Mouse (Mus musculus): ENCODE data around the gene Igsf8.
A peak's percentile ranks its signal among the peaks of the same experiment; 100 is the strongest.

Igsf8 gene

DNA sequence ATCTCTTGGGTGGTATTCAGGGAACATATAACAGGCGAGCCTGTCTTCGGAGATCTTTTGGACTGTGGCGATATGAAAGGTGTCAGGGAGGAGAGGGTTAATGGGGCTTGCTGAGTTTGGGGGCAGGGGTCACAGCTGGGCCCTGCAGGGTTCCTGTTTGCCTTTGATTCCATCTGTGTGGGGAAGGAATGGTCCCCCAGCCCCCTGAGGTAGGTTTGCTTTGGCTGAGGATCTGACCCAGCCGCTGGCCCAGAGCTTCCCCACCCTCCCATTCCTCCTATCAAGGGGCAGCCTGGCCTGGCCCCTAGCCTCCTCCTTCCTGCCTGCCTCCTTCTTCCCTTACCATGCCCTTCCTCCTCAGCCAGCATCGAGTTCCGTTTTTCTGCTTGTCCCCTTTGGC is 41.4 kb downstream of the Igsf8 start:
- DNase-seq (ENCODE audit: low spot score): no peak

DNA sequence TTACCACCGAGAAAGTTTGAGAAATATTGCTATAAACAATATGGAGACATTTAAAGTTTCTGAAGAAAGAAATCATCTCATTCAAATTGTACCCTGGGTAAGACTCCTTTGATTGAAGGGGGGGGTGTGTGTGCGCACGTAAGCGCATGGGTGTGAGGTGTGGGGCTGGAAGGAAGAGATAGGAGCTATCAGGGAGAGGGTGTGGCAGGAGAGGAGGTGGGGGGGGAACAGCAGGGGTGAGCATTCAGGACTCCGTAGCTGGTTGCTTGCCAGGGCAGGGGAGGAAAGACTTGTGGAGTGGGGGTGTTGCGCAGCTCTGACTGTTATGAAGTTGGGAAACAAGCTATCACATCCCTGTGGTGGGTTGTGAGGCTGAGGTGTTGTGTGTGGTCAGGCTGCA is 43.0 kb downstream of the Igsf8 start:
- DNase-seq (ENCODE audit: low spot score): no peak

DNA sequence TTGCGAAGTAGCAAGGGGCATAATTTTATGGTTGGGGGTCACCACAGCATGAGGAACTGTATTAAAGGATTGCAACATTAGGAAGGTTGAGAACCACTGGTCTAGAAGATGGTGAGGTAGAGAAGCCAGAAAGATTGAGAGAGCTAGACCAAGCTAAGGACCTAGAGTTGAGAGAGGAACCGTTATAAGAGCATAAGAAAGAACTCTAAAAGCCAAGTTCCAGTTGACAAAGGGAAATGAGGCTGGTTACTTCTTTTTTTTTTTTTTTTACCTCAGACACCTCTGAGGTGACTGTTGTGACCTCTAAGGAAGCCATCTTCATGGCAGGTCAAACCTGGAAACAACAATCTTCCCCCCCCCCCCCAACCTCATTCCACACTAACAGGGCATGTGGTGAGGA is 43.7 kb downstream of the Igsf8 start:
- DNase-seq (ENCODE audit: low spot score): no peak

DNA sequence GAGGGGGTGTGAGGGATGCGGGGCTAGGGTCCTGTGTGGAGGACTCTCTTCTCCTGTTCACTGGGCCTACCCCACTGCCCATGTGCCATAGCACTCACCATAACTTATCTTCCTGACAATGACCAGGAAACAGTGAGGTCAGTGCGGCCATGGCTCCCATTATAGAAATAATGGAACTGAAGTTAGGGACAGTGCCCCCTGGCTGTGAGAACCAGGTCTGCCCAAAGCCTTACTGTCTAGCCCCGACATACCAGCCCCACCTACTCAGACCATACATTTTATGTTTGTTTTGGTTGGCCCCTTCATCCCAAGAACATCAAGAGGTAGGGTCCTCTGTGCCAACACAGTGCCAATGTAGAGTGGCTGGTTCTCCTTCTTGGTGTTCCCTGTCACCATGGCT is 44.2 kb downstream of the Igsf8 start:
- DNase-seq (ENCODE audit: low spot score): no peak

DNA sequence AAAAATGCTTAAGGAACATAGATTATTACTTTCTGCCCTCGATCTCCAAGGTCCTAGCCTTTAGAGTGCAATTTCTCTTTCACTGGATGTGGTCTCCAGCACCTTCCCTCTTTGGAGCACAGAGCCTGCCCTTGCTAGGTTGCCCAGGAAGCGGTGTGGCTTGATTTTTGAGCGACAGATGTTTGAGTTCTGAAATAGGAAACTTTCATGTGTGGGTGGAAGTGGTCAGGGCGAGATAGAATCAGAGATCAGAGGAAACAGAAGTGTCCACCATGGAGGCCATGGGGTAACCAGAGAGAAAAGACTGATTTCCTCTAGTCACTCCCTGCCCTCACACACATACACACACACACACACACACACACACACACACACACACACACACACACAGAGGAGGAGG is 44.8 kb downstream of the Igsf8 start:
- DNase-seq (ENCODE audit: low spot score): no peak

DNA sequence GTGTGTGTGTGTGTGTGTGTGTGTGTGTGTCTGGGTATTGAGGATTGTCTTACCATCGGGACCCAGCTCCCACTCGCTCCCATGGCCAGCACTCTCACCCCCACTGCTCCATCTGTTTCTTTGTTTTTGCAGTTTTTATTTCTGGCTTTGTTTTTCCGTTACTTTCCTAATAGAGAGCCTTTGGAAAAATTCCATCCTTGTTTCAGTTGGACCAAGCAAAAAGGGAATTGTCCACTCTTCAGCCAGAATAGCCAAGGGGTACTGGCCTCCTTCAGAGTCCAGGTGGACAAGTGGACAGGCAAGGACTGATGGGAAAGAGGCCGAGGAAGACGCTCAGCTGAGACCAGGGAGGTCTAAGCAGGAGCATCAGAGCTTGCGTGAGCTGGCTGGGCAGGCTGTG is 45.4 kb downstream of the Igsf8 start:
- DNase-seq (ENCODE audit: low spot score): no peak

DNA sequence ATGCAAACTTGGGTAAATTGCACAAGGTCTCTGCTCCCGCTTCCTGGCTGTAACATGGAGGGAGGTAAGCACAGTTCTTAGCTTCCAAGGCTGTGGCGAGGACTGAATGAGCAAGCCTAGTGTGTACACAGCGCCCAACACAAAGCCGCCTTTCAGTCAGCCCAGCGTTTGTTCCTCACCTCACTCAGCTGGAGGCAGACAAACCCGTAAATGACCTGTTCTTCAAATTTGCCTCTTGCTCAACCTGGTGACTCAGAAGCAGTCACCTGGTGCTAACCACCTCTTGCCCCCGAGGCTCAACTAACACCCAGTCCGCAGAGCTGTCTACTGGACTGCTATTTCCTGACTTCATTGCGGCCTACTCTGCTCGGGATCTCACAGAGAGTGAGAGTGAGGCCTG is 46.5 kb downstream of the Igsf8 start:
- no peak for DNase-seq (ENCODE audit: low spot score)

DNA sequence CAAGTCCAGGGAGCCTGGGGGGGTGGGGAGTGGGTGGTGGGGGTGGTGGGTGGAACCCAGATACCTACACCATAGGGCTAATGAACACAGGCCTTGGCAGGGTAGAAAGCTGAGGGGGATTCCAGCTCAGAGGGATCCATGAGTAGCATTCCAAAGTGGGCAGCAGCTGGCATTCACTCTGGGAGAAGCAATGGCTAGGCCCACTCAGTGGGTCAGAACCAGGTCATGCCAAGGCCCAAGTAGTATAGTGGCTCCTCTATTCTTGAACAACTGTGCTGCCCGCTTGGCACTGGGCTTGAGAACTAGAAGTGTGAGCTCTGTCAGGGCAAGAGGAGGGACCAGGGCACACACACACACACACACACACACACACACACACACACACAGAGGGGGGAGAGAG is 47.0 kb downstream of the Igsf8 start:
- no peak for DNase-seq (ENCODE audit: low spot score)

DNA sequence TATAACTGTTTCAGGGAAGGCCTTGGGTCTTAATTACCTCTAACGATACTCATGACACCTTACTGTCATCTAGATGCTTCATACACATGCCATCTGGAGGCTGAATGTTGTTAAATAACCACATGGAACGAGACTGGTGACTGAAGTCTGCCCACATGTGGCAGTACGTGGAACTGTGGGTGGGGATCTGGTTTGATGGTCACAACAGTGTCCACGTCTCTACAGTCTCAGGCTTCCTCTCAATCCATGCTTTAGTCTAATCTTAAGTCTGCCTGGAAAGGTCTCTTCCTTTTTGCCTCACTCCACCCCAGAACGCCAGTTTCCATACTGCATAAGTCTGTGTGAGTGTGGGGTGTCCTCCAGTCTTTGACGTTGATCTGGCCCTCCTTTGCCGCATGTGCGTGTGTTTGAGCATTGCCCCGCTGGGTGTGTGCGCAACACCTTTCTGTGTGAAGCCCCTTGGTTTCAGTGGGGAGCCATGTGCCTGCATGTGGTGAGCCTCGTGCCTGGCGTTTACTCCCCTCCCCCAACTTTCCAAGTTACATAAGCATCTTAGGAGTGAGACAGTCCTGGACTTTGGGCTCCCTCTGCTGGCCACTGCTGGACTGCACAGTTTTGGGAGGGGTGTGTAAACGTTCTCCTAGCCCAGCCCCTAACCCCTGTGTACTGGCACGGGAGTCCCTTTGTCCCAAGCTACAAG is 48.4 kb downstream of the Igsf8 start:
- peak; percentile 98 for DNase-seq (ENCODE audit: low spot score)

DNA sequence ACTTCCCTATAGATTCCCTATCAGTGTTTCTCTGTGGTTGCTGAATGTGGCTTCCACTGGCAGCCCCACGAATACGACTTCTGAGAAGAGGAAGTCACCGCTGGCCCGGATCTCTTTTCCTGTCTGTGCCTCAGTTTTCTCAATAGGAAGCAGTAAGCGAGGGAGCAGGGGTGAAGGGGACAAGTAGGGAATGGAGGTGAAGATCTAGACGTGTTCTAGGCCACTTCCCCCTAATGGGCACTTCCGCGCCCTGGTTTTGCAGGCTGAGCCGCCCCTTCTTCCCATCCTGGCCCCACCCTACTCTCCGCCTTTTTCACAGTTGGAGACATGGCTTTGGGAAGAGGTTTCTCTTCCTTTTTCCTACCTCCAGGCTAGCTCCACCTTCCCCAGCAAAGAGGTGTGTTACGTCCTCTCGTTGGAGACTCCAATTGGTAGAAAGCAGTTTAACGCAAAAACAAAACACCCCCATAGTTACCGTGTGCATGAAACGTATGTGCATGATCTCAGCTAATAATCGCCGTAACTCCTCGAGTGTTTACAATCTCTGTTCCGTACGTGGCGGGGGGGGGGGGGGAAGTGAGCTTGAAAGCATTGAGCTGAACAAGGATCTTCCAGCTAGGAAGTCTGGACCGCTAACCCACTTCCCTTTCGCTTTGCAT is 49.9 kb downstream of the Igsf8 start:
- DNase-seq (ENCODE audit: low spot score): no peak

DNA sequence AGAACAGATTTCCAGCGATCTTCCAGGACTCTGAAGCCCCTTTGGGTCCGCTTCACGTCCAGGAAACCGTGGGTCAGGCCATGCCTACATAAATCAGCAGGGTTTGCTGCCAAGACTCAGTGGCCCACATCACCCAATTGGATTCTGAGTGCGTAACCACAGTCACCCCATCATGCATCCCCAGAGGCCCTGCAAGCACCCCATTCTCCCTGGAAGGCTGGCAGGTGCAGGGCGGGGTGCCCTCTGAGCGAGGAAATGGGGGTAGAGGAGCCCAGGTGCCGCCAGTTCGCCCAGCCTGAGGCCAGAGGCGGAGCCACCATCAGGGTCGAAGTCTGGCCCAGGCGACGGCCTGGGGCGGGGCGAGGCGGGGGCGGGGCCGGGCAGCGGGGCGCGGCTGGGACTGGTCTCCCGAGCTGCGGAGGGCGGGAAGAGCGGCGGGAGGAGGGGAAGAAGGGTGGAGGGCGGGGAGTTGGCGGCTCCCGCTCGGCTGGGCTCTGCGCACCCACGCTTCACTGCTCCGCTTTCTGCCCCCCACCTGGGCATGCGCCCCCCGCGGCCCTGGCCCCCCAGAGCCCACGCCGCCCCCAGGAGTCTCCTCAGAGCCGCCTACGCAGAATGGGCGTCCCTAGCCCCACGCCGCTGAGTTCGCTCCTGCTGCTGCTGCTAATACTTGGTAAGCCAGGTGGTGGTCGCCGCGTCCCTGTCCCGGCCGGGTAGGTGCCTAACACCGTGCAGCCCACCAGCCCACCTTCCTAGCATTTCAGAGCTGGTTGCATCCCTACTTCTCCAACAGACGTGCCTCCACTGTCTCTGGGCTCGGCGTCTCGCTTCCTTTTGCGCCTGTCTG is 50.7 kb downstream of the Igsf8 start:
- peak; percentile 84 for DNase-seq (ENCODE audit: low spot score)

DNA sequence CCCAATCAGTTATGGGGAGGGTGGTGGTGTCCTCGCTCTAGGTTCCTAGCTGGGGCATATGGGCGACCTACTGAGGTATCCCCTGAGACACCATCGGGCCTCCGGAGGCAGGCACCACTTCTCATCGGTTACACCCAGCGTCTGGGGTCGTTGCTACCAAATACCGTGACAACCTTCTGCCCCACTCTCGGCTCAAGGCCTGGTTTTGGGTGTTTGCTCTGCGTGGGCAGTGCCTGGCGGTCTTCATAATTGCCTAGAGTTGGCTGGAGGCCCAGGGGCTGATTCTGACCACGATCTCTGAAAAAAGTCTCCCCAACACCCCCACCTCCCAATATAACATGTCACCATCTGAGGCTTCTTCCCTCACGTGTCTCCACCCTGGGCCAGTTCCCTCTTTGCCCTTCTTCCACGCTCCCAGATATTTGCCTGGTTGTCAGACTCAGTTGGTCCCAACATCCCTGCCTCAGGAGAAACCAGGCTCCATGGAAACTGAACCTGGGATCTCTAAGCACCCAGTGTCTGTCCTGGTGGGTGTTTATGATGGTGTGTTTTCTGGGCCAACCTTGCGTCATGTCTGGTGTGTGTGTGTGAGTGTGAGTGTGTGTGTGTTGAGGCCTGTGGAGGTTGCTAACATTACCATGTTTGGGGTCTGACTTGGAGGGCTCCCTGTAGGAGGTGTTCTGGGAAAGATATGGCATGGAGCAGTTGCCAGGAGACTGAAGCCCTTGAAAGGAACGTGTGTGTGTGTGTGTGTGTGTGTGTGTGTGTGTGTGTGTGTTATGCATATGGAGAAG is 51.5 kb downstream of the Igsf8 start:
- no peak for DNase-seq (ENCODE audit: low spot score)

DNA sequence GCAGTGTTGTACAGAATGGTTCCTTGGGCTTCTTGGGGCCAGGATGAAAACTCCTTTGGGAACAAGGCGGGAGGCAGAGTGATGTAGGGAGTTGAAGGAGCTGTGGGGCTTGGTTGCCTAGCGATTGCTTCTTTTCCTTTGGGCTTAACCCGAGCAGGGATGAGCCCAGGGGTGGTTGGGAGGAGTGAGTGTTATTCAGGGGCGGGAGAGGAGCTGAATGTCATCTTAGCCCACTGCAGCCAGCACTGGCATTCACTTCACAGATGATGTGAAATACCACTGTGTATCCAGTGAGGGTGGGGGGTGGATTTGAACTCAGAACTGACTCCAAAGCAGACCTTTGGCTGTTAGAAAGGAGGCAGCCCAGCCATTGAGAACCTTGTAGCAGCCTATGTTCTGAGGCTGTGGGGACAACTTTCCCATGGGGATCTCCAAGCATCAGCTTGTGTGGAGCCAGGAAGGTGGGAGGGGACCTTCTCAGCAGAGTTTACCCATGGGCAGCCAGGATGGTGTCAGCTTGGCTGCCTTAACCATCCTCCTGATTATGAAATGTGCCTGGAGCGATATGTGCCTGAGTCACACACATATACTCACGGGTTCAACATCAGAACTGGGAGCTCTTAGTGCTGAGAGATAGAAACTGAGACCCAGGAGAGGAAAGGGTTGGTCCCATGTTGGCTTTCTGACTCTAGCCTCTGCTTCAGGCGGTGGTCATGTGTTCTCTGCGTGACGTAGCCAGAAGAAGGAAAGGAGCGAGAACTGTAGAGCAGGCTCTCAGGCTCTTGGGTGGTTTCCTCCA is 52.4 kb downstream of the Igsf8 start:
- peak; percentile 47 for DNase-seq (ENCODE audit: low spot score)

DNA sequence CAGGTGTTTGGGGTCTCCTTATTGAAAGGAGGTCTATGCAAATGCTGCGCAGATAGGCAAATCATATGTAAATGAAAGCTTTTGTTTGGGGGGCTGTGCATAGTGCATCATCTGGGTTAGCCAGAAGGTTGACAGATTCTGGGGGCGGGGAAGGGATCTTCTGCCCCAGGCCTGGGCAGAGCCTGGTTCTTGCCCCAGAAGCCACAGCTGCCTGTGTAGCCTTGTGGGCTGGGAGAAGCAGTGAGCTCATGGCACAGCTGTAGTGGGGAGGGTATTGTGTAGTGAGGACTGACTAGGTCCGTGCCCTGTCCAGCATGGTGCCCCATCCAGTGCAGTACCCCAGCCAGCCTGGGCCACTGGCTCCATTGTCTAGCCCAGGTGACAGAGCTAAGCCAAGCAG is 53.5 kb downstream of the Igsf8 start:
- DNase-seq (ENCODE audit: low spot score): no peak

DNA sequence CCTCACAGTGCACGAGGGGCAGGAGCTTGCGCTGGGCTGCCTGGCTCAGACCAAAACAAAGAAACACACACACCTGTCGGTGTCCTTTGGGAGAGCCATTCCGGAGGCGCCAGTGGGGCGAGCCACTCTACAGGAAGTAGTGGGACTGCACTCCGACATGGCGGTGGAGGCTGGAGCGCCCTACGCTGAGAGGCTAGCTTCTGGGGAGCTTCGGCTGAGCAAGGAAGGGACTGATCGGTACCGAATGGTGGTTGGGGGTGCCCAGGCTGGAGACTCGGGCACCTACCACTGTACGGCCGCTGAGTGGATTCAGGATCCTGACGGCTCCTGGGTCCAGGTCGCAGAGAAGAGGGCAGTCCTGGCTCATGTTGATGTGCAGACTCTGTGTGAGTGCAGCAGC is 56.0 kb downstream of the Igsf8 start:
- no peak for DNase-seq (ENCODE audit: low spot score)

DNA sequence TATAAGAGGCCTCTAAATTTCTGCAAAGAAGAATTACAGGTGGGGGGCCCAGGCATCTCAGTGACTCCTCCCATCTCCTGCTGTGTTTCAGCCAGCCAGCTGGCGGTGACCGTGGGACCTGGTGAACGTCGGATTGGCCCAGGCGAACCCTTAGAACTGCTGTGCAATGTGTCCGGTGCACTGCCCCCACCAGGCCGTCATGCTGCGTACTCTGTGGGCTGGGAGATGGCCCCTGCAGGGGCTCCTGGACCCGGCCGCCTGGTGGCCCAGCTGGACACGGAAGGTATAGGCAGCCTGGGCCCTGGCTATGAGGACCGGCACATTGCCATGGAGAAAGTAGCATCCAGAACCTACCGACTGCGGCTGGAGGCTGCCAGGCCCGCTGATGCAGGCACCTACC is 56.5 kb downstream of the Igsf8 start:
- no peak for DNase-seq (ENCODE audit: low spot score)

DNA sequence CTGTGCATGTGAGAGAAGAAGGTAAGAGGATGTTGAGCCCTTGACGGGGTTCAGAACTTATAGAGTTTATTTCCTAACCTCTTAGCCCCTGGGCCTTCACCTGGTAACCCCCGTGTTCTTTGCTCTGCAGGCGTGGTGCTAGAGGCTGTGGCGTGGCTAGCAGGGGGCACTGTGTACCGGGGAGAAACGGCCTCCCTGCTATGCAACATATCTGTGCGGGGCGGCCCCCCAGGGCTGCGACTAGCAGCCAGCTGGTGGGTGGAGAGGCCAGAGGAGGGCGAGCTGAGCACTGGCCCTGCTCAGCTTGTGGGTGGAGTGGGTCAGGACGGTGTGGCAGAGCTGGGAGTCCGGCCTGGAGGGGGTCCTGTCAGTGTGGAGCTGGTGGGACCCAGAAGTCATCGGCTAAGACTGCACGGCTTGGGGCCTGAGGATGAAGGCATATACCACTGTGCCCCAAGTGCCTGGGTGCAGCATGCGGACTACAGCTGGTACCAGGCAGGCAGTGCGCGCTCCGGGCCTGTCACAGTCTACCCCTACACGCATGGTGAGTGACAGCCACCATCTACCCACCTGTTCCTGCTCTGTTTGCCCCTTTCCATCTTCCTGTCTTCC is 57.1 kb downstream of the Igsf8 start:
- DNase-seq (ENCODE audit: low spot score): no peak

DNA sequence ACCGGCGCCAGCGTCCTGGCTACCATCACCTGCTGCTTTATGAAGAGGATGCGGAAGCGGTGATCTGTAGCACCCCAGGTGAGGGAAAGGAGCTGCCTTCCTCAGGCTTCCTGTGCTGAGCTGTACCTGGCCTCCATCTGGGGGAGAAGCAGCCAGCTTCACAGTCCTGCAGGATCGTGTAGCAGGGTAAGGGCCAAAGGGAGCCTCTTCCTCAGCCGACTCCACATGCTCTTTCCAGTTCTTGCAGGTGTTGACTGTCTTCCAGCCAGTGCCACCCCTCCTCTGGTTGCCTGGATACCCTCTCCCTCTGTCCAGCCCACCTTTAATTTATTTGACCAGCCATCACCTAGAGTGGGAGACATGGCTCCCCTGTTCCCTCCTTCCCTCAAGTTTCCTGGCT is 57.9 kb downstream of the Igsf8 start:
- no peak for DNase-seq (ENCODE audit: low spot score)

DNA sequence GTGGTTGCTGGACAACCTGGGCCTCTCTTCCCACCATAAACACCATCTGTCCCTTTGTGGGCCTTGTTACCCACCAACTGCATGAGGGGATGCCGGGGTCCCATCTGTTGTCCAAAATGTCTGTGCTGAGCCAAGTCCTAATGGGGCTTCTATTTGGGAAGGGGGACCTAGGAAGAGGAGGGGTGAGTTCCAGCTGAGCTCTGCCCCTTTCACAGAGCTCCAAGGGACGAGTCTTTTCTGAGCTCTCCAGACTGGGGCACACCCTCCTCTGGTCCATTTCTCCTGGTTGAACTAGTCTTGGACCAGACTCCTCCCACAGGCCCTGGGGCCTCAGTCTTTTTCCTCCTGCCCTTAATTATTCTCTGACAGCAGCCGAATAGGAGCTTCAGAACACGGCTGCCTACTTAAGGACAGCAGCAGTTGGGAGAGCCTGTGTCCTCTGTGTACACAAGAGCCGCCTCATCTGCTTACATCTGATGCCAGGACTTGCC is 58.5 kb downstream of the Igsf8 start:
- DNase-seq (ENCODE audit: low spot score): no peak

DNA sequence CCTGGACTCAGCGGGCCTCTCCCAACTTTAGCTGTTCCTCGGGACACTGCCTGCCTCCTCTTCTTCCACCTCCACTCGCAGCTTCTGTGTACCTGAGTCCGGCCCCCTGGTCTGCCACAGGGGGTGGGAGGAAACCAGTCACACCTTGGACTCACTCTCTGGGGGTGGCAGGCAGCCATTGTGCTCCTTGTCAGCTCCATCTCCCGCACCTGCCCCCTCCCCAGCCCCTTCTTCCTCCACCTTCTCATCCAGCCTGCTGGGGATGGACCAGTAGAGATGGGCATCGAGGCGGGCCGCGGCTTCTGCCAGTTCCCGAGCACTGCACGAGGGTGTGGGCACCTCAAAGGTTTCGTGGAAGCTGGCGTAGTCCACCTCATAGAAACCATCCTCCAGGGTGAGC is 61.3 kb downstream of the Igsf8 start:
- DNase-seq (ENCODE audit: low spot score): no peak

DNA sequence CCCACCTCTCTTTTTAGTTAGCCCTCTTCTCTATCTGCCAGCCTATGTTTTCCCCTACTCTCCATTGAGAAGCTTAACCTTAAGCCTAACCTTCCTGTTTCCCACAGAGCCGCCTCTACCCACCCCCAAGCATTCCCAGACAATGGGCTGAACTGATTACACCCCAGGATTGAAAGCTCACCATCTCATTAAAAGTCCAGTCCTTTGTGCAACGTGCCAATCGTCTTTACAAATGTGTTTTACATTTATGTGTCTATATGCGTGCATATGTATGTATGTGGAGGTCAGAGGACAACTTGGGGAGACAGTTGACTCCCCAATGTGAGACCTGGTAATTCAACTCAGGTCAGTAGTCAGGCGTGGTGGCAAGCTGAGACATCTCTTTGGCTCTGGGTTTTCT is 61.9 kb downstream of the Igsf8 start:
- DNase-seq (ENCODE audit: low spot score): no peak
